Mouse (Mus musculus): ENCODE results near the gene Cenps. TPM values are rescaled to one million over a fixed set of nuclear protein-coding genes. Genes with fewer than 3 reads are reported as not detected.
A peak's percentile ranks its signal among the peaks of the same experiment; 100 is the strongest.
"Not testable (repeated sequence)": the region's sequence is repeated elsewhere in the genome, so short reads cannot be mapped to it uniquely, and the experiment has no call there.

The Cenps gene
- polyA plus RNA-seq, 1 experiment from 2014 or later: 23.2 TPM

- no peaks in the 10 kb centered on the region for H3K9me3 ChIP-seq (replicated peaks)
- peaks cover 16% of the 10 kb centered on the region for H3K4me1 ChIP-seq
- H3K27ac ChIP-seq: no peak overlapping the region
- 69% methylated on average over 5 of the region's 5 CpGs for WGBS (ENCODE audit: insufficient replicate concordance)
- no peak overlapping the region for H3K4me2 ChIP-seq
- peaks cover 47% of the 10 kb centered on the region for H3K36me3 ChIP-seq
- no peak overlapping the region for H3K9ac ChIP-seq
- no peaks in the 10 kb centered on the region for H3K27me3 ChIP-seq (replicated peaks)
- H3K4me3 ChIP-seq: no peak overlapping the region
- ATAC-seq: no peak
These were observed 4.0 kb downstream of the Cenps start for GRCm38 (mm10) chr4:149133395-149133794.

- 82% methylated on average over 21 of the region's 21 CpGs for WGBS (ENCODE audit: insufficient replicate concordance)
- H3K4me3 ChIP-seq: no peak overlapping the region
- ATAC-seq: no peak
- peaks cover 57% of the 10 kb centered on the region for H3K36me3 ChIP-seq
- no peaks in the 10 kb centered on the region for H3K27me3 ChIP-seq (replicated peaks)
- no peaks in the 10 kb centered on the region for H3K9me3 ChIP-seq (replicated peaks)
- peaks cover 19% of the 10 kb centered on the region for H3K4me1 ChIP-seq
- peak overlapping the region; percentile 2 for H3K27ac ChIP-seq
- no peak overlapping the region for H3K4me2 ChIP-seq
- no peak overlapping the region; the same call in 1 of the 2 replicates for H3K9ac ChIP-seq
These were observed 5.5 kb downstream of the Cenps start for GRCm38 (mm10) chr4:149131789-149132565.

DNA sequence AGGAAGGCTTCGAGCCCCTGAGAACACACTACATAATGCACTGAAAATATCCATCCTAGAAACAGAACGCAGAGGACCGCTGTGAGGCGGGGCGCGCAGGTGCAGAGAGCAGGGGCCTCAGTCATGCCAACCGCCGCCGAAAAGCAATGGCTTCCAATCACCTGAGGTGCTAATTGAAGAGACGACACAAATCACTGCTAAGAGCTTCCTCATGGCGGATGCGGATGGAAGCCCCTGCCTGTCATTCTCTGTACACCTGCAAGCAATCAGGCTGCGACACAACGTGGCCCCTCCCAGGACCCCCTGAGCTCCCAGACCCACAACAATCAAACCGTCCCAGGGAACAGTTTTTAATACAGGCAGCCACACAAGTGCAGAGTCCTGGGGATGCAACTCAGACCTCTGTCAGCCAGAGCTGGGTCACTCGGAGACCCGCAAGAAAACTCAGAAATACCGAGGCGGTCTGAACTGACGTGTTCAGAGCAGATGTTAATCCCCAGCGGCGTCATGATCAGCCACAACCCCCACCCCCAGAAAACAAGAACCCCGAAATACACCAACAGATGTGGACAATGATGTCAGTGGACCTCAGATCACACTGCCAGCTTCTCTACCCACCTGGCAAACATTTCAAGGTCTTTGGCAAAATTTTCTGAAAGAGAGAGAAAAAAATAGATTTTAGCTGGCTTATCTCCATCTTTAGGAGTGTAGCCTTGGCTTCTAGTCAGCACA lies 6.2 kb downstream of the Cenps start:
- no peak overlapping the region for H3K4me3 ChIP-seq
- no peak for ATAC-seq
- no peaks in the 10 kb centered on the region for H3K9me3 ChIP-seq (replicated peaks)
- no peak overlapping the region for H3K9ac ChIP-seq
- H3K4me1 ChIP-seq: peaks cover 17% of the 10 kb centered on the region
- 87% methylated on average over 23 of the region's 23 CpGs for WGBS (ENCODE audit: insufficient replicate concordance)
- peaks cover 63% of the 10 kb centered on the region for H3K36me3 ChIP-seq
- H3K27ac ChIP-seq: no peak overlapping the region
- H3K4me2 ChIP-seq: no peak overlapping the region
- H3K27me3 ChIP-seq (replicated peaks): no peaks in the 10 kb centered on the region

DNA sequence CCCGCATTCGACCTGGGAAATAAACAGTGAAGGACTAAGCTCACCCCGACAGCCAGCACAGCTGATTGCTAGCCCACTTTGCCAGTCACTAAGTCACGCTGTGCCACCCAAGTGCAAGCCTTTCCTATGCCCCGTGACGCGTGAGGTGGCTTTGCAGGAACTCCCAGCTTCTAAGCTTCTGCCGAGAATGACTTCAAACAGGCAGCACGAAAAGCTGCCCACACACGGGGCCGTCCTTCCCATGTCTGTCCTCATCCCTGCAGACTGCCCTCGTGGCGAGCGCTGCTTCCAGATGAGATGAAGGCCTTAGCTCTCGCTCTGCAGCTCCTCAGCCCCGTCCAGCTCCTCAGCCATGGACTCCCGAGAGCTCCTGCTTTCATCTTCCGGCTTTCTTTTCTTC lies 9.0 kb downstream of the Cenps start:
- no peak overlapping the region for H3K9ac ChIP-seq
- peaks cover 60% of the 10 kb centered on the region for H3K36me3 ChIP-seq
- no peaks in the 10 kb centered on the region for H3K27me3 ChIP-seq (replicated peaks)
- no peak for ATAC-seq
- H3K27ac ChIP-seq: no peak overlapping the region
- no peak overlapping the region for H3K4me2 ChIP-seq
- WGBS (ENCODE audit: insufficient replicate concordance): 78% methylated on average over 18 of the region's 18 CpGs
- no peak overlapping the region for H3K4me3 ChIP-seq
- H3K4me1 ChIP-seq: peaks cover 23% of the 10 kb centered on the region
- no peaks in the 10 kb centered on the region for H3K9me3 ChIP-seq (replicated peaks)

DNA sequence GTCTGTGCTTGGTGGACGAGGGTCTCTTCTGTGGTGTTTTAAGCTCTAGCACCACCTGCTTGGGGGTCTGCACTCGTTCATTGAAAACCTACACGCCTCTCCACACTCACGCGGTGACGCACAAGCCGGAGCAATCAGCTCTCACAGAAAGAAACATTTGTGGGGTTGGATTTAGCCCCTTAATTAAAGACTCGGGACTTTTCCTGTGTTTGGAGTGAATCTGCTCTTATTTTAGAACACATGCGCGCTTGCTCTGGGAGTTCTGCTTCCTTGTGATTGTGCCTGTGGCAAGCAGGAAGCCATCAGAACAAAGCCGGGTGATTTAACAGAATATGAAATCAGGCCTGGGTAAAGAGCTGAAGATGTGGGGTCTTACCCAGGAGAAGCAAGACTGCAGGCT lies 10.8 kb downstream of the Cenps start, which contains the start of gene Cort:
TSS of gene Cort (minus strand) at position 101 of the 400 bp plus-strand sequence.
- Histone ChIP-seq H3K27ac (0 out of 2 replicates have a peak within 1 kb of the TSS, but pooled peaks have one; percentile 9), H3K36me3 (peaks cover 46% of the 10 kb centered on the region), H3K4me1 (peaks cover 24% of the 10 kb centered on the region), H3K27me3 (replicated peaks) (no peaks in the 10 kb centered on the region), H3K9ac (no peak within 1 kb of the TSS), H3K4me3 (no peak within 1 kb of the TSS), H3K4me2 (no peak within 1 kb of the TSS), H3K9me3 (replicated peaks) (no peaks in the 10 kb centered on the region)
- ATAC-seq: no peak
- 84% methylated on average over 11 of the region's 11 CpGs for WGBS (ENCODE audit: insufficient replicate concordance)

DNA sequence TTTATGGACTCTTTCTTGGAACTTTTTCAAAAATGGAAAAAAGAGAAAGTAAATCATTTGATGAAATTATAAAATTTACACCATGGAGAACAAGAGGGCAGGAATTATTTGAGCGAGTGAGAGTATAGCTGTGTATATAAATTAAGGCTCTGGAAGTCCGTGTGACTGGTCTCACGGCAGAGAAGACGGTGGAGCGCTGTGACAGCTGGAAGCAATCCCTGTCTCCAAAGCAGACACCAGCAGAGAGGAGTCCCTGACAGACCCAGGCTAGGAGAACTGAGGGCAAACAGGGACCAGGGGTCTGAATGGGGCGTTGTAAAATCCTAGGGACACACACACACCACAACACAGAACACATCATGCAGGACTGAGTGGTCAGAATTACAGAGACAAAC lies 11.3 kb downstream of the Cenps start:
- Histone ChIP-seq H3K36me3 (peaks cover 40% of the 10 kb centered on the region), H3K9ac (no peak overlapping the region), H3K4me1 (peaks cover 24% of the 10 kb centered on the region), H3K27ac (no peak overlapping the region), H3K4me2 (no peak overlapping the region), H3K4me3 (no peak overlapping the region), H3K27me3 (replicated peaks) (no peaks in the 10 kb centered on the region), H3K9me3 (replicated peaks) (no peaks in the 10 kb centered on the region)
- ATAC-seq: no peak
- WGBS (ENCODE audit: insufficient replicate concordance): 87% methylated on average over 6 of the region's 6 CpGs

- 50% methylated on average over 11 of the region's 11 CpGs for WGBS (ENCODE audit: insufficient replicate concordance)
- peaks cover 26% of the 10 kb centered on the region for H3K4me1 ChIP-seq
- H3K36me3 ChIP-seq: peaks cover 34% of the 10 kb centered on the region
- no peak overlapping the region for H3K4me2 ChIP-seq
- no peak overlapping the region for H3K9ac ChIP-seq
- no peaks in the 10 kb centered on the region for H3K27me3 ChIP-seq (replicated peaks)
- no peak overlapping the region for H3K27ac ChIP-seq
- ATAC-seq: no peak
- H3K4me3 ChIP-seq: no peak overlapping the region
- H3K9me3 ChIP-seq (replicated peaks): no peaks in the 10 kb centered on the region
These were observed 11.9 kb downstream of the Cenps start for GRCm38 (mm10) chr4:149125341-149126114.

- Histone ChIP-seq H3K4me1 (peaks cover 43% of the 10 kb centered on the region), H3K9me3 (replicated peaks) (no peaks in the 10 kb centered on the region), H3K36me3 (peaks cover 22% of the 10 kb centered on the region), H3K27me3 (replicated peaks) (no peaks in the 10 kb centered on the region), H3K27ac (no peak overlapping the region), H3K4me2 (no peak overlapping the region), H3K4me3 (no peak overlapping the region), H3K9ac (no peak overlapping the region)
- ATAC-seq: no peak
- WGBS (ENCODE audit: insufficient replicate concordance): 58% methylated on average over 5 of the region's 5 CpGs
These were observed 14.0 kb downstream of the Cenps start for GRCm38 (mm10) chr4:149123432-149123831.

DNA sequence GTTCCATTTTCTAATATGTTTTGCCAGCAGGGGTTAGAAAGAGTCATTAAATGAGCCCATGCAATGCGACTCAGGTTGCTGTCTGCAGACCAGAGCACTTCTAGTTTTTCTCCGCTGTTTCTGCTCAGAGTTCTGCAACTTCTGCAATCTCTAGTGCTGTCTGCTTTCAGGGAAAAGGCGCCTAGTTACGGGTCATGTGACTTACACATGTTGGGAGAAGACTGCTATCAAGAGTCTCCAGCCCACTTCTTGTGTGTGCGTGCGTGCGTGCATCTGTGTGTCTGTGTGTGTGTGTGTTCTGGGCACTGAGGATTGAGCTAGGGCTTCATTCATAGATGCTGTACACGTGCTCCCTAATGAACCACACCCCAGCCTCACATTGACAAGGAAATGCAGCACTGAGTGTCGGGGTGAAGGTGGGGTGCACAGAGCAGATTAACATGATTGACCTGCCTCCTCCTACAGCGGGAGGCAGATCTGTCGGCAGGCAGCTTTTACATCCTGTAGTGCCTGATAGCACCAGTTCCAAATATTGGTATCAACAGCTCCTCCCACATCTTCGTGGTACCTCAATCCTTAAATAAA lies 17.4 kb downstream of the Cenps start:
- not testable (repeated sequence) for H3K27me3 ChIP-seq (replicated peaks)
- WGBS (ENCODE audit: insufficient replicate concordance): 41% methylated on average over 12 of the region's 12 CpGs
- ATAC-seq: peak; percentile 81

DNA sequence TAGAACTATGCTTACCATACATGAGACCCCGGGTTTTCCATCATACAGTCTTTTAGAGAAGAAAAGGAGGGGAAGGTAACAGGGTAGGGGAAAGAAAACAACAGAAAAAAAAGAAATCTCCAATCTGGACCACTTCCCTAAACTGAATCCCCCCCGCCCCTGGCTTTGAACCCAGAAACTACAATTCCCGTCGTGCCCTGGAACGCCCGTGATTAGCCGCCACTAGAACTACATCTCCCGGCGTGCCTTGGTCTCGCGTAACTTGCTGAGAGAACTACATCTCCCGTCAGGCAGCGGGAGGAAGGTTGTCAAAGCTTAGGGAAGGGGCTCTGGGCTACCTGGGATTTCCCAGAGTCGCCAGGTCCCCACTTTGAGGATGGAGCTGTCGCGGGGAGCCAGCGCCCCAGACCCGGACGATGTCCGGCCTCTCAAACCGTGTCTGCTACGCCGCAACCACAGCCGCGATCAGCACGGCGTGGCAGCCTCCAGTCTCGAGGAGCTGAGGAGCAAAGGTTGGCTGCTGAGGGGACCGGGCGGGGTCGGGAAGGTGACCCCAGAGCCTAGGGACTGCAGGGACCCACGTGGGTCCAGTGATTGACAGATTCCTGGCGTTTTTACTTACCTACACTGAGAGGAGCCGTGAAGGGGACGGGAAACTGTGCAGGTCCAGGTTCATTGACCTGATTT lies 33.4 kb downstream of the Cenps start, which contains the start of gene Dffa:
TSS of gene Dffa (plus strand) at position 272 of the 687 bp plus-strand sequence.
- Histone ChIP-seq H3K4me3 (peak within 1 kb of the TSS; percentile 89), H3K27me3 (replicated peaks) (no peaks in the 10 kb centered on the region), H3K9ac (peak within 1 kb of the TSS; percentile 82), H3K4me2 (peak within 1 kb of the TSS; percentile 95), H3K27ac (0 out of 2 replicates have a peak within 1 kb of the TSS, but pooled peaks have one; percentile 40), H3K4me1 (peaks cover 18% of the 10 kb centered on the region), H3K36me3 (peaks cover 31% of the 10 kb centered on the region), H3K9me3 (replicated peaks) (no peaks in the 10 kb centered on the region)
- ATAC-seq: peak; percentile 81
- 1% methylated on average over 35 of the region's 35 CpGs for WGBS (ENCODE audit: insufficient replicate concordance)

More for the DNA sequence above, 17.4 kb downstream of the Cenps start:
- not testable (repeated sequence) for H3K27ac ChIP-seq; H3K4me2 ChIP-seq; H3K9ac ChIP-seq; H3K9me3 ChIP-seq (replicated peaks); H3K4me3 ChIP-seq
- H3K36me3 ChIP-seq: peaks cover 16% of the 10 kb centered on the region
- peaks cover 26% of the 10 kb centered on the region for H3K4me1 ChIP-seq

DNA sequence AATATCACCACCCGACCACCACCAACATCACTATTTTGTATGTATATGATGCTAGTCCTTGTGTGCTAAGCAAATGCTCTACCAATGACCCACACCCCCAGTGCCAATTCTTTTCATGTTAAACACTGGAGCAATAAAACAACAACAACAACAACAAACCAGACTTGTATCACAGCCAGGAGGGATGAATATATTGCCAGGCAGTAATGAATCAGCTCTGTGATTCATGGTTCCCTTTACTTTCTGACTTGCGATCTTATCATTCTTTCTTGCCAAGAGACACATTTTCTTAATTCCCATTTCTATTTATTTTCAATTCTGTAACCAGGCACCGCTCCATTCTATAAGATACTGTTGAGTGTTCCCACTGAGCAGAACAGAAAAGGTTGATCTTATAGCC lies 36.0 kb downstream of the Cenps start:
- ATAC-seq: no peak
- Histone ChIP-seq H3K9ac (no peak overlapping the region), H3K27me3 (replicated peaks) (no peaks in the 10 kb centered on the region), H3K36me3 (peaks cover 5% of the 10 kb centered on the region), H3K4me1 (peaks cover 39% of the 10 kb centered on the region), H3K27ac (no peak overlapping the region), H3K4me3 (no peak overlapping the region), H3K4me2 (no peak overlapping the region), H3K9me3 (replicated peaks) (no peaks in the 10 kb centered on the region)
- 71% methylated on average over 3 of the region's 3 CpGs for WGBS (ENCODE audit: insufficient replicate concordance)

Measured in liver, embryonic 12.5 days (tissue).